Mouse (Mus musculus) T-helper 17 cell (primary cell): ENCODE measurements around the gene Hipk2.

ENCODE experiments used
- in situ Hi-C, 2 experiments: fragments of 300-600 bp; cut with MboI, MseI; formaldehyde crosslinking; loops; 1 replicate in 1 of 2; 2 replicates in 1 of 2; pipeline ENCODE4 v1.15.1; 2025; ENCODE audit warnings: high pct_unique_total_duplicates in 2 of 2

Gene Hipk2

GRCm38 (mm10) chr6:38839891-38840290, 36.1 kb downstream of the Hipk2 start:
- in situ Hi-C loops, result no loop called here

GRCm38 (mm10) chr6:38838061-38838460, 37.9 kb downstream of the Hipk2 start:
- in situ Hi-C loops, result no loop called here

- in situ Hi-C loops, result no loop called here
Measured at GRCm38 (mm10) chr6:38835217-38835616, 40.7 kb downstream of the Hipk2 start.

- in situ Hi-C loops, result no loop called here
Measured at GRCm38 (mm10) chr6:38834727-38835126, 41.2 kb downstream of the Hipk2 start.

- in situ Hi-C loops, result no loop called here
Measured at GRCm38 (mm10) chr6:38833721-38834120, 42.2 kb downstream of the Hipk2 start.

- in situ Hi-C loops, result no loop called here
Measured at GRCm38 (mm10) chr6:38829452-38829851, 46.5 kb downstream of the Hipk2 start.

GRCm38 (mm10) chr6:38828211-38828610, 47.8 kb downstream of the Hipk2 start:
- in situ Hi-C loops, result no loop called here

GRCm38 (mm10) chr6:38827435-38827834, 48.5 kb downstream of the Hipk2 start:
- in situ Hi-C loops, result no loop called here

- in situ Hi-C loops, result no loop called here
Measured at GRCm38 (mm10) chr6:38826857-38827256, 49.1 kb downstream of the Hipk2 start.

- in situ Hi-C loops, result no loop called here
Measured at GRCm38 (mm10) chr6:38825886-38826285, 50.1 kb downstream of the Hipk2 start.

- in situ Hi-C loops, result no loop called here
Measured at GRCm38 (mm10) chr6:38823827-38824226, 52.1 kb downstream of the Hipk2 start.

GRCm38 (mm10) chr6:38823164-38823563, 52.8 kb downstream of the Hipk2 start:
- in situ Hi-C loops, result no loop called here

GRCm38 (mm10) chr6:38821686-38822085, 54.3 kb downstream of the Hipk2 start:
- in situ Hi-C loops, result no loop called here

GRCm38 (mm10) chr6:38820862-38821261, 55.1 kb downstream of the Hipk2 start:
- in situ Hi-C loops, result no loop called here

- in situ Hi-C loops, result loop anchor here in 1 of 2 experiments (5.0 kb wide), 1 partner anchor 76 kb away; no protein-coding TSS in a partner anchor
Measured at GRCm38 (mm10) chr6:38816216-38816615, 59.7 kb downstream of the Hipk2 start.

- in situ Hi-C loops, result loop anchor here in 1 of 2 experiments (5.0 kb wide), 1 partner anchor 77 kb away; no protein-coding TSS in a partner anchor
Measured at GRCm38 (mm10) chr6:38815582-38815981, 60.4 kb downstream of the Hipk2 start.

GRCm38 (mm10) chr6:38814690-38815089, 61.3 kb downstream of the Hipk2 start:
- in situ Hi-C loops, result loop anchor here in 1 of 2 experiments (5.0 kb wide), 2 partner anchors 33 to 78 kb away; no protein-coding TSS in a partner anchor

- in situ Hi-C loops, result loop anchor here in 1 of 2 experiments (5.0 kb wide), 1 partner anchor 36 kb away; no protein-coding TSS in a partner anchor
Measured at GRCm38 (mm10) chr6:38811459-38812145, 64.4 kb downstream of the Hipk2 start.

- in situ Hi-C loops, result loop anchor here in 1 of 2 experiments (5.0 kb wide), 1 partner anchor 37 kb away; no protein-coding TSS in a partner anchor
Measured at GRCm38 (mm10) chr6:38810121-38810475, 65.9 kb downstream of the Hipk2 start.

- in situ Hi-C loops, result loop anchor here in 1 of 2 experiments (5.0 kb wide), 1 partner anchor 38 kb away; no protein-coding TSS in a partner anchor
Measured at GRCm38 (mm10) chr6:38809396-38810120, 66.4 kb downstream of the Hipk2 start.

GRCm38 (mm10) chr6:38808317-38808716, 67.6 kb downstream of the Hipk2 start:
- in situ Hi-C loops, result no loop called here

GRCm38 (mm10) chr6:38806963-38807445, 69.0 kb downstream of the Hipk2 start:
- in situ Hi-C loops, result no loop called here
